Mouse (Mus musculus): ENCODE measurements at regions not wholly inside any gene's neighbourhood (a gene's known extent, or its start where the extent isn't known, plus 50 kb on each side); places are given as distances from the start of the nearest gene placed in this dataset.

DNA sequence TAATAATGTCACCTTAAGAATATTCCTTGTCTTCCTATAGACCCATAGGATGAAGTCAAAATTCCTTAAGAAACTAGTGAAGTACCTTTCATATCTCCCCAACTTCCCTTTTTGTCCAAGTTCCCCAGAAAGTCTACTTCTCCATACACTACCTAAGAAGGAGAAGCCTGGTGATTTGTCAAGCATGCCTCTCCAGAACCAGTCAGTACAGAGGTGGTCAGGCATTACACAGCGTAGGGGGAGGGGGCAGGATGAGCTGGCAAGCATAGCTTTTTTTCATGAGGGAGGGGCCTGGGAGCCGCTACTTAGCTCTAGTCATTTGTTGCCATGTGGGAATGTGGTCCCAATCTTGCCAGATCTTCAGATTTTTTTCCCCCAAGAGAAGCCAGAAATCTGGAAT, 54.0 kb upstream of the Satb2 start:
- POLR2A ChIA-PET, result no interaction called here
- CTCF ChIA-PET, result no interaction called here

DNA sequence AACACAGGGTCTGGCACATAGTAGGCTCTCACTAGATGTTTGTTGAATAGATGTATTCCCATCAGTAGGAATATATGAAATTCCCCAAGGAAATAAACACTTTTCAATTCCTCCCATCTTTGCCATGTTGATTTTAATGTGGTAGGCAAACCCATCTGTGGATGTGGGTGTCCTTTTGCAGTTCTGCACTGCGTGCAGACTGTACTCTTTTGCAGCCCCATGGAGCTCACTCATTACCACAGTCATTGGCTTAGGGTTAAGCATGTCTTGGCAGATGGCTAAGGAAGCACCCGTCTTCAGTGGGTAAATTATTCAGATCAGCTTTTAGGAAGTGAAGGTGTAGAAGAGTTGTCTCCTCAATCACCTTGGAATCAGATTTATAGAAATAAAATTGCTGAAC, 54.8 kb upstream of the Satb2 start:
- CTCF ChIA-PET, result no interaction called here
- POLR2A ChIA-PET, result no interaction called here

DNA sequence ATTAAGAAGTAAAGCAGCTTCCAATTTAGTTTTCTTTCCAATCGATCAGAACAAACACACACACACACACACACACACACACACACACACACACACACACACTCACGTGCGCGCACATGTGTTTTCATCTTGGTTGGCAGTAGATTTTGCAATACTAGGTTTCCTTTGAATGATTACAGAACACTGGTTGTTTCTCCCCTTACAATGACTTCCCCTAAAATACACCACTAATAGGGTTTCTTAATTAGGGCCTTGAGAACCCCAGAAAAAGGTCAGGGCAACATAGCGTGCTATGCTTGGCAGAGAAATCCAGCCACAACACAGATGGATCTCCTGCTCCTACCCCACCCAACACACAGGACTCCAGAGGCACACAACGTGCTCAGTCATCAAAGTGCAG, 56.0 kb upstream of the Satb2 start:
- ChIA-PET CTCF (no interaction called here), POLR2A (no interaction called here)

DNA sequence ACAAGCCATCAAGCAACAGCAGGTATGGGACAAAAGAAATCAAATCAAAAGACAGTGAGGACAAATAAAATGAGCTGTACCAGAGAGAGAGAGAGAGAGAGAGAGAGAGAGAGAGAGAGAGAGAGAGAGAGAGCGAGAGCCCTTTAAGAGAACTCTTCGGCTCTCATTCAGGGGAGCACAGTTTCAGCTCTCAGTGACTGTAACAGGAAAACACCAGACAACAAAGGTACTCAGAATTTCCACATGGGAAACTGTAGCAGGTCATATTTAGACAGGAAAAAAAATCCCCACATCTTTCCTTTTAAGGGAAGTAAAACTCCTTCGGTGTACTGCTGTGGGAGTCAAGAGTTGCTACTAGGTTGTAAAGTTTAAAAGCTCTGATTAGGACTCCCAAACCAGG, 57.9 kb upstream of the Satb2 start:
- POLR2A ChIA-PET, result no interaction called here
- CTCF ChIA-PET, result interaction anchor here in 1 of 4 experiments (0.7 kb wide), 1 partner anchor 1580 kb away, joined by 6 read pairs; no protein-coding TSS in a partner anchor

DNA sequence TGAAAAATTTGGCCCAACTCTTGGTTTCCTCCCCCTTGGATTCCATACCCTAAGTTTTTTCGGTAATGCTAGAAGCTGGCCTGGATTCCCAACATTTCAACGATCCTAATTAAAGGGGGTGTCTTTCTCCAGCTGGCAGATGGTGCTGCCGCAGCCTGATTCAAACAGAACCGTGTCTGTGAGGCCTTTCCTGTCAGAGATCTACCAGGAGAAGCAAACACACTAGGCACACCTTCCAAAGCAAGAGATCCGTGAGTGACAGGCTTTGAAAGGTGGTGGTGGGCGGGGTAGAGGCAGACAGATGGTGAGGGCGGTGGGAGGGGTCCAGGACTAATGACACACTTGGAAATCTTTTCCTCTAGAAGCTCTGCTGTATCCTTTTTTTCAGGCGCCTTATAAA, 61.8 kb upstream of the Satb2 start:
- POLR2A ChIA-PET, result no interaction called here

DNA sequence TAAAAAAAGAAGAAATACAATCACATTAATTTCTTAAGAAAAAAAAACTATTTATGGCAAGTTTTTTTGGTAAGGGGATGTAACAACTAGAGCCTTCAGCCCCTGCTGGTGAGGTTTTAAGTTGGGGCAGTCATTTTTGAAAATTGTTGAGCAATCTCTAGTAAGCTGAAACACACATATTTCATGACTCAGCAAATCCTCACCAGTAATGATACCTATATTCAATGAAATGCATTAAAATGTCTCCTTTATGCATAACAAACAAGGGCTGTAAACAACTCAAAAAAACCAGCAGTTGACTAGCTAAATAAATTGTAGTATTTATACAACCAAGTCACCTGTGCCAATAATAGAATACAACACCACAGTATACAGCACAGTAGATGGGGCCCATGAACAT, 63.1 kb upstream of the Satb2 start:
- ChIA-PET POLR2A (no interaction called here), CTCF (no interaction called here)

More for the DNA sequence above, 61.8 kb upstream of the Satb2 start:
- CTCF ChIA-PET, result interaction anchor here in 2 of 4 experiments (0.7 to 0.9 kb wide), 2 partner anchors 813 to 1953 kb away, joined by 3 to 7 read pairs; no protein-coding TSS in a partner anchor

DNA sequence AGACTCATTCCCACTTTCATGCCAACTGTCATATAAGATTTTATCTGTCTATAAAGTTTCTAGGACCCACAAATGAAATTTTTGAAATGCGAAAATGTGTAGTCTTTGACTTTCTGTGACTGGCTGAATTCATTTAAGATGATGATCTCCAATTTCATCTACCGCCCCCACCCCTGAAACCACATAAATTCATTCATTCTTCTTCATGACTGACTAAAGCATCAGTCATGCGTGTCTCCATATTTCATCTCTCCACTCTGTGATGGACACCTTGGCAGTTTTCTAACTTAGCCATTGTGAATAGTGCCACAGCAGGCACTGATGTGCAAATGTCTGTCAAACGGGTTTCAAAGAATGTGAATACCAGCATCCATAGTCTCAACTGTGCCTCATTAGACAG, 75.4 kb upstream of the Satb2 start:
- ChIA-PET POLR2A (no interaction called here), CTCF (interaction anchor here in 1 of 4 experiments (0.6 to 1.0 kb wide), 2 partner anchors 397 to 1180 kb away, joined by 3 read pairs; no protein-coding TSS in a partner anchor)

DNA sequence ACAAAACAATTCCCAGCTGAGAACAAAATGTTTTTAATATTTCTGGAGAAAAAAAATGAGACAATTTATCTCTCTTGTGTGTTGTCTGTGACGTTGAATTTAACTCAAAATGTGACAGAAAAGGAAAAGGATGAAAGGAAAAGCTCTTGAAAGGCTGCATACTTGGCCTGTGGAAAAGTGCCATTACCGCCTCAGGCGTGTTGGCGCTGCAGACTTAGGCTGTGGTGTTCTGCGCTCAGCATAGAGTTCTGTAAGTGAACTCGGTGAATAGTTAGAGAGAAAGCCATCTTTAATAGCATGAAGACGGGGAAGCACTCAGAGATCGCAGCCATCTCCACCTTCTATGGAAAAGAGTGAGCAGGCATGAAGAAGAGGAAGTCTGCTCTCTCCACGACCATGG, 77.5 kb upstream of the Satb2 start:
- CTCF ChIA-PET, result no interaction called here
- POLR2A ChIA-PET, result interaction anchor here in 1 of 4 experiments (0.6 kb wide), 1 partner anchor 1979 kb away, joined by 3 read pairs; no protein-coding TSS in a partner anchor

DNA sequence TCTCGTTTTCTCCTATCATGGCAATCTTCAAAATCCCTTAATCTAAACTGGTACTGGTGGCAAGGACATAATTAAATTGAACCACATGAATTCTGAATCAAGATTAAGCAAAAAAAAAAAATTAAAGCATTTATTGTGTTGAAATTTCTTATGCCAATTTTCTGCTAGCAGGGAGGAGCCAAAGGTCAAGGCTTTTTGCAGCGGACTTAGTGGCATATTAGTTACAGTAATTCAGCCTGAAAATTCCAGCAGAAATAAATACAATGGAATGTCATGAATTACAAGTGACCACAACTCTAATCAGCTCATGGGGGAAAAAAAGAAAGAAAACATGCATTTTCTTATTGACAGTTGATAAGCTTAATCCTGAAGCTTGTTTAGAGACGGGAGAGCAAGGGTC, 80.8 kb upstream of the Satb2 start:
- ChIA-PET POLR2A (no interaction called here), CTCF (interaction anchor here in 1 of 4 experiments (0.6 kb wide), 1 partner anchor 12 kb away, joined by 5 read pairs; no protein-coding TSS in a partner anchor)

DNA sequence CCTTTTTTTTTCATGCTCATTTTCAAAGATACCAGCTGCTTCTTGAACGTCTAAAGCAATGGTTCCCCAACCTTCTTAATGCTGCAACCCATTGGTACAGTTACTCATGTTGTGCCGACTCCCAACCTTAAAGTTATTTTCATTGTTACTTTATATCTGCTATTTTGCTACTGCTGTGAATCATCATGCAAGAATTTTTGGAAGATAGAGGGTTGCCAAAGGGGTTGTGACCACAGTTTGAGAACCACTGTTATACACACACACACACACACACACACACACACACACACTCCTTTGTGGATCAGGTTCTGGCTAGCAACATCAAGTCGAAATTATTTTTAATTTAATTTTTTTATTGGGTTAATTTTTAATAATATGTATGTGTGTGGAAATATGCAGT, 96.8 kb upstream of the Satb2 start:
- POLR2A ChIA-PET, result interaction anchor here in 1 of 4 experiments (0.5 kb wide), 1 partner anchor 102 kb away, joined by 3 read pairs; no protein-coding TSS in a partner anchor
- CTCF ChIA-PET, result interaction anchor here in 1 of 4 experiments (0.7 kb wide), 1 partner anchor 1504 kb away, joined by 3 read pairs; no protein-coding TSS in a partner anchor

DNA sequence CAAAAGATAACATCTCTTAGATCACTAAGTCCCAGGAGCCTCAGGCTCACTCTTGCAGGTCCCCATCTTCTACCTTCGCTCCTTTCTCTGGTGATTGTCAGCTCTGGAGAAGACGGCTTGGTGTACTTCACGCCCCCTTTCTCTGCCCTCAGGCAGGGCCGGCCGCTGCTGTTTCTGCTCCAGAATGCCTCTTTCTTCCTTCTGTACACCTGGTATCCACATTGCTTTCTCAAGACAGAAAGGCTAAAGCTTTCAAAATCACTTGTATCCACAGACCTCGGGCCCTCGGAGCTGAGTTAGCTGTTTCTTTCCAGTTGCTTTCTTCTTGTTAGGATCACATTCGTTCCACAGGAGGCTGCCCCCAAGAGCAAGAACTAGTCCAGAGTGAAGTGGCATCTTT, 98.2 kb upstream of the Satb2 start:
- POLR2A ChIA-PET, result interaction anchor here in 2 of 4 experiments (0.7 to 1.3 kb wide), 2 partner anchors 17 to 1583 kb away, joined by 3 read pairs; no protein-coding TSS in a partner anchor
- CTCF ChIA-PET, result no interaction called here

DNA sequence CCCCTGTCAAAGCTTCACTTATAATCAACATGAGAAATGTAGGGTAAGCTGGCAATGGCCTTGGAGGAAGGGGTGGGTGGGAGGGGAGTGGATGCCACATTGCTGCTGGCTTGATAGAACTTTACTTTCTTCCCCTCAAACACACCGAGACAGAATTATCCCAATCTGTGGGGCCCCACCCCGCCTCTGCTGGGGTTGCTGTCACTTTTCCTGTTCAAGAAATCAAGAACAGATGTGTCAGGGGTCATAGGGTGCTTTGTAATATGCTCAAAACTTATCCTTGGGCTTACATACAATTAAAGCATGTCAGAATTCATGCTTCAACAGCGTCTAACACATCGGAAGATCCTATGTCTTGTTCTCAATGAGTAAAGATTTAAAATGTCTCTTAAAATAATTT, 101.9 kb upstream of the Satb2 start:
- ChIA-PET POLR2A (interaction anchor here in 1 of 4 experiments (0.6 kb wide), 1 partner anchor 563 kb away, joined by 5 read pairs; no protein-coding TSS in a partner anchor), CTCF (interaction anchor here in 1 of 4 experiments (0.6 kb wide), 1 partner anchor 1925 kb away, joined by 3 read pairs; no protein-coding TSS in a partner anchor)

DNA sequence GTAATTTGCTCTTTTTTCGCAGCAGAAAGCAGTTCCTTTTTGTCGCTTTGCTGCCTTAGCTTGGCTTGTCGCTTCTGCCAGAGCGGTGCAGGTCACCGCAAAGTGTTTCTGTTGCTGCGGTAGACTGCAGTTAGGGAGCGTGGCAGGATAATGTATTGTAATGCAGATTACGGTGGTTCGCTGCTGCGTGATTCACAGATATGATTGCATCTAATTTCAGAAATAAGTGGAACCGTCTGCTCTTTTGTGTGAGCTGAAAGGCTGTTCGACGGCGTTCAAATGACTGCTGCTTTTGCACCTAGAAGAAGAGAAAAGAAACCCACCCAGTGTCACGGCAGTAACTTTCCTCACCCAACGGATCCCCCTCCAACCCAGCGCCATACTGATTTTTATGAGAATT, 104.7 kb upstream of the Satb2 start:
- POLR2A ChIA-PET, result no interaction called here
- CTCF ChIA-PET, result interaction anchor here in 1 of 4 experiments (0.6 kb wide), 1 partner anchor 1967 kb away, joined by 3 read pairs; no protein-coding TSS in a partner anchor

DNA sequence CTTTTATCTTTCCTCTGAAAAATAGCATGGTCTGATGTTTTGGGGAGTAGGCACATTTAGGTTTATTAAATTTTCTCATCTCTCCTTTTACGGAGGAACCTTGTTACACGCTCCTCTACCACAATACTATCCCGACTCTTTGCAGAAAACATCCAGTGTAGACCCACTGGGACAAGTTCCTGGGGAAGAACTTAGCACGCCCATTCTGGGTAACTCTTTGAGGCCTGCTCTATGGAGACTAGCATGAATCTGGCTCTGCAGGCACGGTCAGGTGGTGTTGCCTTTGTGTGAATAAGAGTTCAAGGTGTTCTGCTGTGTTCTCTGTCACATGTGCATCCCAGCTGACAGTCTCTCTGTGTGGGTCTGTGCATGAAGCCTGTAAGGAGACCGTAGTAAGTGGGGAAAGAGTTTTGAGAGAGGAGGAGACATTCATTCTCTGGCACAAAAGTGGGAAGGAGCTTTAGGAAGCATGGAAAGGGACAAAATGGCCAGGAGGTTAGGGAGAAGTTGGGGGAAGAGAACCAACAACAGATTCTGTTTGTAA, 105.2 kb upstream of the Satb2 start:
- POLR2A ChIA-PET, result no interaction called here
- CTCF ChIA-PET, result interaction anchor here in 1 of 4 experiments (0.6 kb wide), 1 partner anchor 1968 kb away, joined by 3 read pairs; no protein-coding TSS in a partner anchor

DNA sequence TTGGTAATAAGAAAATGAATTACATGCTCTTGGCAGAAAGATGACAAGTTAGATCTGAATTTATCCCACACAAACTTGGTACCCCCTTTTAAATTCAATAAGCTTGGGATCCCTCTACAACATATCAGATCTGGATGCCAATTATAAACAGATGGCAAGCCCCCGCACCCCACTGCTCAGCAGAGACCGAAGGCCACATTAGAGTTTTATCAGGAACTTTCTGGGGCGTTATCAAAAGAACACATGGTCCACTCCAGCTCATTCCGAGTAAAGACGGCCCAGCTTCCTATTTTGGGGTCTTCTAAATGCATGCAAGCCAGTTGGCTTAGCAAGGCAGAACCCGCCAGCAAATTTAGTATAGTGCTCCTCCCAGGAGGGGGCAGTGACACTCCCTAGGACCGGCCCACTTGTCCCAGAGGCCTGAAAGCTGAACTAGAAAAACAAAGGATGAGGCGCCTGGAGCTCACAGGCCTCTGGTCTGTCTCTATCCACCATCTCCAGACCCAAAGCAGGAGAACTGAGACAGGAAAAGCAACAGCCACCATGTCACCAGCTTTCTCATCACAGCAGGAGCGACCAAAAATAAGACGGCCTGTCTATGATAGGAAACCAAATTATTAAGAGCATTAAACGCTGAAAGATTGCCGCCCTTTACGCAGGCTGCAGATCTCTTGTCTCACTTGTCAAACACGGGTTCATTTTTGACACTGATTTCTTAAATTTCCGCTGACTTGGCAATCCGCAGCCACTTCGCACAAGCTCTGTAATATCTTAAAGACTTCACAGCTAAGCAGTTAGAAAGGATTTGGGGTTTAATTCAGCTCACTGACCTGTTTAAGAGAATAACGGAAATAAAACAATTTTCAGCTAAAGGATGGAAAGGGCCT, 117.2 kb upstream of the Satb2 start:
- POLR2A ChIA-PET, result interaction anchor here in 1 of 4 experiments (0.5 kb wide), 1 partner anchor 1817 kb away, joined by 3 read pairs; no protein-coding TSS in a partner anchor
- CTCF ChIA-PET, result interaction anchor here in 2 of 4 experiments (0.8 to 1.5 kb wide), 2 partner anchors 10 to 281 kb away, joined by 3 to 4 read pairs; no protein-coding TSS in a partner anchor

DNA sequence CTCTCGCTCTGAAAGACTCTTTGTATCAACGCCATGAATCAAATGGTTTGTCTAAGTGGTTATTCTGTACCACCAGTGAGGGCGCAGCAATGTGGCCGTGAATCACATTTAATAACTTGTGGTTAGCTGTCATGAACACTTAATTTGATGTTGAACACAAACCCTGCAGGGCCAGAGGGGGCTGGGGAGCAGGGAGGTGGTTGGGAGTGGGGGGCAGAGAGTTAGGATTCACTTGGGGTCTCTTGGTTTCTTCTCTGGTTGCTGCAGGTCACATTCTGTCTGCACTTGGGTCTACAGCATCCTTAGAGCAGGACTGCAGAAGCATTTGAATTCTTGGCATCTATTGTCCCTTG, 117.8 kb upstream of the Satb2 start:
- ChIA-PET CTCF (interaction anchor here in 2 of 4 experiments (0.8 to 1.5 kb wide), 2 partner anchors 10 to 280 kb away, joined by 3 to 4 read pairs; no protein-coding TSS in a partner anchor), POLR2A (no interaction called here)

DNA sequence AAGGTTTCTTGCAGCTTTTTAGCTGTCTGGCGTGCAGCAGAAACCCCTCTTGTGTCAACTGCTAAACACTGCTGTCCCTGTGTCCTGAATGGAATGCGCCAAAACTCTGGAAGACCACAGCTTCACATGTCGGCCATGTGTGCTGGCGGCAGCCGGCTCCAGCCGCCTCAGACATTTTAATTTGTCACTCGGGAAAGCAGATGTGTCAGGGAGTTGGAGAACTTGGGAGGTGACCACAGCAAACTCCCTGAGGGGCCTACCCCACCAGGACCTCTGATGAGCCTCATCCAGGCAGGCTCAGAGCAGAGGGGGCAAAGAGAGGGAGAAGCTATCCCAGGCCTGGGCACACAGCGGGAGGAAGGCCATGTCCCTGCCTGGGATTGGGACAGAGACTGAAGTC, 118.3 kb upstream of the Satb2 start:
- POLR2A ChIA-PET, result no interaction called here

DNA sequence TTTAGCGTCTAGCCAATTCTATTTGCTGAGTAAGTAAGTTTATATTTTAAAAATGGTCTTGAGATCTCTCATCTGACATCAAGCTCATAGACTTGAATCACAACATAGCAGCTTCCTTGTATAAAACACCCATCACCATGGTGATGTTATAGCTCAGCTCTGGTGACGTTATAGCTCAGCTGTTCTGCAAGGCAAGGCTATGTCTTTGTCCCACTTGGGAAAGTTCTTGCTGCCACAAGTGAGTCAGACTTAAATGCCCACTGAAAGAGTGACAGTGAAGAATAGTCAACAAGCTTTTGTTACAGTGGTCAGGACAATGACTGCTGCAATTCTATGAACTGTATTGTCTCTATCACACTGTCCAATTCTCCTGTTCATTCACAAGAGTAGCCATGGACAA, 122.2 kb upstream of the Satb2 start:
- POLR2A ChIA-PET, result no interaction called here
- CTCF ChIA-PET, result no interaction called here

More for the DNA sequence above, 118.3 kb upstream of the Satb2 start:
- CTCF ChIA-PET, result no interaction called here

DNA sequence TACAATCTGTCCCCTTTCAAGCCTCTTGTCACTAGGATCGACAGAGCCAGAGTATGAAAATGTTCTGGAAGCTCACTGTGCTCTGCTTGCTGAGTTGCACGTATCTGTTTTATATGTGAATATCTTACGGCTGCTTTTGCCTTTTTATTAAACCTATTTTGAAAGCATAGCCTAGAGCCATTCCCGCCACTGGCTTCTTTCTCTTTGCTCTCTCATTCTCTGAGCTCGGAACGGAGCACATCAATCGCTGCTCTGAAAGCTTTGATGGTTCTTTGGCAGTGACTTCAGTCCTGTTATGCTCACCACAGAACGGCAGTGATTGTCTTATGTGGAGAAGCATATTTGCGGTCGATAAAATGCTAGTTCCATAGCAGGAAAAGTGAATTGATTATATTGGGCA, 128.9 kb upstream of the Satb2 start:
- CTCF ChIA-PET, result interaction anchor here in 1 of 4 experiments (0.5 kb wide), 1 partner anchor 104 kb away, joined by 3 read pairs; no protein-coding TSS in a partner anchor

DNA sequence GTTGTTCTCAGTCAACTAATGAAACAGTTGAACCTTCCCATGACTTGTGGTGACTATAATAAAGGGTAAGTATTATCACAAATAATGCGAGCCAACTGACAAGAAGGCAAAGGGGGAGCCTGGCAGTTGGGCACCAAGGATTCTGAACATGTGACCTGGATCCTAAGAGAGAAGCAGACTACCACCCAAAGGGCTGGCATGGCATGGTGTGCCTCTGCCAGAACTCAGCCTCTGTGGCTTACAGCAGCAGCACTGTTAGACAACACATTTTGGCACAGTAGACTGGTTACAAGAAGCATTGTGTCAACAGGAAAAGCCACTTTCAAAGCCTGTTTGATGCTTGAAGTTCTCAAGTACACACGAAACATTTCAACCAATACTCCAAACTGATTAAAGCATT, 142.2 kb upstream of the Satb2 start:
- POLR2A ChIA-PET, result no interaction called here
- CTCF ChIA-PET, result no interaction called here

More for the DNA sequence above, 128.9 kb upstream of the Satb2 start:
- POLR2A ChIA-PET, result no interaction called here
